Mouse (Mus musculus) heart, embryonic 14.5 days (tissue): ENCODE data around the gene Ttll6. TPM values are rescaled to one million over a fixed set of nuclear protein-coding genes. Genes with fewer than 3 reads are reported as not detected.
"Not testable (repeated sequence)": the region's sequence is repeated elsewhere in the genome, so short reads cannot be mapped to it uniquely, and the experiment has no call there.

Experiments
- ATAC-seq: fragments of 200-750 bp; cut with Nextera tagmentation; 2 replicates; pipeline ENCODE4 v1.8.0; 2017; ENCODE audit warnings: low read depth, moderate TSS enrichment; ENCODE audit not compliant: insufficient number of reproducible peaks, insufficient read depth, low FRiP score
- H3K27ac ChIP-seq, 2 experiments: fragments of 200-500 bp in 1 of 2; fragments of 300-500 bp in 1 of 2; sonication (generic) in 1 of 2; replicated peaks in 1 of 2; 2 replicates each; pipeline ENCODE4 v1.5.1; 2012 to 2014; ENCODE audit warnings: low read depth in 2 of 2, low read length in 2 of 2, control low read depth in 1 of 2, mild to moderate bottlenecking in 1 of 2, mixed read lengths in 1 of 2; ENCODE audit not compliant: control insufficient read depth in 1 of 2, insufficient read depth in 1 of 2
- H3K27me3 ChIP-seq: fragments of 300-500 bp; sonication (generic); 2 replicates; pipeline ENCODE4 v1.6.1; 2014; ENCODE audit warnings: mild to moderate bottlenecking, low read length, control low read depth; ENCODE audit not compliant: control insufficient read depth, insufficient read depth
- H3K36me3 ChIP-seq: fragments of 300-500 bp; sonication (generic); 2 replicates; pipeline ENCODE4 v1.6.1; 2014; ENCODE audit warnings: mild to moderate bottlenecking, control low read depth, low read length, mixed read lengths; ENCODE audit not compliant: control insufficient read depth, insufficient read depth
- H3K4me1 ChIP-seq, 2 experiments: fragments of 200-500 bp in 1 of 2; fragments of 300-500 bp in 1 of 2; sonication (generic) in 1 of 2; 2 replicates each; pipeline ENCODE4 v1.6.1; 2012 to 2014; ENCODE audit warnings: low read length in 2 of 2, control low read depth in 1 of 2, mixed read lengths in 1 of 2; ENCODE audit not compliant: control insufficient read depth in 2 of 2, insufficient read depth in 2 of 2
- H3K4me2 ChIP-seq: fragments of 300-500 bp; sonication (generic); 2 replicates; pipeline ENCODE4 v1.6.1; 2014; ENCODE audit warnings: mild to moderate bottlenecking, low read length
- H3K4me3 ChIP-seq, 2 experiments: fragments of 200-500 bp in 1 of 2; fragments of 300-500 bp in 1 of 2; sonication (generic) in 1 of 2; 2 replicates each; pipeline ENCODE4 v1.5.1; 2012 to 2014; ENCODE audit warnings: low read length in 2 of 2, mild to moderate bottlenecking in 2 of 2, control low read depth in 1 of 2, low read depth in 1 of 2, moderate library complexity in 1 of 2; ENCODE audit not compliant: control insufficient read depth in 1 of 2, insufficient read depth in 1 of 2
- H3K9ac ChIP-seq: fragments of 300-500 bp; sonication (generic); 2 replicates; pipeline ENCODE4 v1.6.1; 2014; ENCODE audit warnings: mild to moderate bottlenecking, low read length
- H3K9me3 ChIP-seq: fragments of 300-500 bp; sonication (generic); 2 replicates; pipeline ENCODE4 v1.6.1; 2016; ENCODE audit warnings: low read length, control low read depth; ENCODE audit not compliant: control insufficient read depth
- WGBS: fragments of 180-500 bp; shearing (Covaris S2); extraction: QIAGEN DNeasy Blood & Tissue Kit; methylation state at CpG from one replicate; pipeline ENCODE4 v1.1.7; 2014; 5-methylcytosine and 5-hydroxymethylcytosine counted together
- polyA plus RNA-seq: library from polyadenylated mRNA; unstranded; fragments of >200 nt; fragmentation: Nextera tagmentation; extraction: Ambion mirVana; gene quantifications from 2 replicates; pipeline ENCODE4 v1.2.1, GENCODE M21; 2014

Ttll6 gene
- not detected in 2 replicates for polyA plus RNA-seq

DNA sequence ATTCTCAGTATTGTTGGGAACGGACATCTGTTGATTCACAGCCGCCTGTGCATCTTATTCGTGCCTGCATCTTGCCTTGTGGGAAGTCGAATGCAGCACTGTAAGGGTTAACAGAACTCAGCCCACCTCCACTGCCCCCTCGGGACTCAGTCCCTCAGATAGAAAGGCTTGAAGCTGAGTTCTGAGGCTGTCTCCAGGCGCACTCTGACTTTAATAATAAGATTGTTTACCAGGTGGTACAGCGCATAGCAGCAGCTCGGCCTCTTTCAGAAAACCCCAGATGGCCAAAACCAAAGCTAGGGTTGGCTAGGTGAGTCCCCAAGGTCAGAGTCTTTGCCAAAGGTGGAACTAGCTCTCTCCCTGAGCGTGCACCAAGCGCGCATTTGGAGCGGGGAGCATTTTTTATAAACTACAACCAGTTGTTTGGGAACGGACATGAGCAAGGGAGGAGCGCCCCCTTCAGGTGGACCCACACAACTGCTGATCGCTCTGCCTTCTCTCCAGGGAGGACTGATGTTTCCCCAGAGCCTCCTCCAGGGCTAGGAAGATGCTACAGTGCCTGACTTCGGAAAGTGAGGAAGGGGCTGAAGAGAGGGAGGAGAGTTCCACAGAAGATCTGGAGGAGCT is at the start of gene Ttll6:
Gene Ttll6, plus strand, starts transcription at position 548 of the 627 bp plus-strand sequence.
- Histone ChIP-seq H3K27me3 (peaks cover 33% of the 10 kb centered on the region), H3K9me3 (no peaks in the 10 kb centered on the region), H3K36me3 (no peaks in the 10 kb centered on the region), H3K27ac (no peak within 1 kb of the TSS), H3K4me2 (peak within 1 kb of the TSS; percentile 44), H3K9ac (no peak within 1 kb of the TSS), H3K4me3 (peak within 1 kb of the TSS in 1 of 2 experiments; percentile 4; a peak in 1 of 4 replicates), H3K4me1 (peaks cover 0 to 2% of the 10 kb centered on the region in 2 experiments; a peak in 1 of 4 replicates)
- WGBS, result 18% methylated on average over 16 of the region's 16 CpGs
- ATAC-seq, result no peak

DNA sequence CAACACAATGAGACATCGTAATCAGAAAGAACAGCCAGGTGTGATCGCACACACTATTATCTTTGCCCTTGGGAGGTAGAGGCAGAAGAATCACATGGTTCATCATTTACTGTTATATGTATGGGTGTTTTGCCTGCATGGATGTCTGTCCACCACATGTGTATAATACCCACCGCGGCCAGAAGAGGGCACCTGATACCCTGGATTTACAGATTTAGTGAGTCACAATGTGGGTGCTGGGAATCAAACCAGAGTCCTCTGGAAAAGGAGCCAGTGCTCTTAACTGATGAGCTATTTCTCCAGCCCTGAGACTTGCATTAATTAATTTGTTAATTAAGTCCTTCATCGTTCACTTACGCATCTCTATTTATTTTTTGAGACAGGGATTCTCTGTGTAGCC is 45.6 kb upstream of the Ttll6 start:
- WGBS, result 83% methylated on average over 6 of the region's 6 CpGs
- no peak for ATAC-seq
- Histone ChIP-seq H3K27me3 (no peaks in the 10 kb centered on the region), H3K36me3 (no peaks in the 10 kb centered on the region), H3K4me3 (no peak overlapping the region), H3K4me1 (peaks cover 0 to 5% of the 10 kb centered on the region in 2 experiments; a peak in 1 of 4 replicates), H3K27ac (no peak overlapping the region), H3K4me2 (no peak overlapping the region), H3K9ac (no peak overlapping the region), H3K9me3 (no peaks in the 10 kb centered on the region)

DNA sequence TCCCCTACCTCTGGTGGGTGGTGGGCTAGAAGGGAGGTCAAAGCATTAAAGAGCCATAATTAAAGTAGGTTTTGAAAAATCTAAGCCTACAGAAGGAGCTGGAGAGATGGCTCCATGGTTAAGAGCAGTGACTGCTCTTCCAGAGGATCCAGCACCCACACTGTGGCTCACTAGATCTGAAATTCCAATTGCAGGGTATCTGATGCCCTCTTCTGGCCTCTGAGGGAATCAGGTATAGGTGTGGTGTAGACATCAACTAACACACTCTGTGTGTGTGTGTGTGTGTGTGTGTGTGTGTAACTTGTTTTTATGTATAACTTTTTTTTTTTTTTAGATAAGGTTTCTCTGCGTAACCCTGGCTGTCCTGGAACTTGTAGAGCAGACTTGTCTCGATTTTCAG is 42.5 kb upstream of the Ttll6 start:
- H3K4me2 ChIP-seq, result no peak overlapping the region
- no peaks in the 10 kb centered on the region for H3K27me3 ChIP-seq
- H3K9me3 ChIP-seq, result no peaks in the 10 kb centered on the region
- no peak overlapping the region for H3K9ac ChIP-seq
- H3K27ac ChIP-seq, result no peak overlapping the region
- WGBS, result 61% methylated on average over 2 of the region's 2 CpGs
- no peak overlapping the region for H3K4me3 ChIP-seq
- no peak for ATAC-seq
- H3K4me1 ChIP-seq, result peaks cover 0 to 10% of the 10 kb centered on the region in 2 experiments; a peak in 1 of 4 replicates
- no peaks in the 10 kb centered on the region for H3K36me3 ChIP-seq

DNA sequence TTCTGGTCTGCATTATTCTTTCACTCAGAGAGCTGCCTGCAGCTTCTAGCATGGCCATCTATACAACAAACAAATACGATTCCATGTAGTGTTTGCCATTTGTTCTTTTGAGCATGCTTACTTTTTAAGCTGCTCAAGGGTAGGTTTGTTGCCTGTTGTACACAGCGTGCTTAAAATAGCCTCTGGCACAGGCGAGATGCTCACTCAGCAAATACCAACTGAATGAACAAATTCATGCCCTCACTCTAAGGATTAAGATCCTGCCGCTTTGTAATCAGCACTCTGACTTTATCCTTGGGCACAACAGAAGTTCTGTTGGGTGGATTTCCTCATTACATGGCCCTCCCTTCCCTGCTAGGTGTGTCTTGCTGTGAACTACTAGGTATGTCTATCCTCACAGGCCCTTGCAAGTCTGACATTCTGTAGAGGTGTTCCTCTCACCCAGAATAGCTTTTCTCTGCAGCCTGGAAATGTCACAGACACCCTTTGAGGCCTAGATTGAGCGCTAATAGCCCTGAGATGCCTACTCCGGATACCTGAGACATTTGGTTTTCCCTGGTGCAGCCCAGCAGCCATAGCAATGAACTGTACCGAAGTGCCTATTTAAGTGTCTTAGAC is 40.8 kb upstream of the Ttll6 start:
- no peaks in the 10 kb centered on the region for H3K27me3 ChIP-seq
- ATAC-seq, result peak; percentile 64; the same call in 1 of the 2 replicates
- 20% methylated on average over 7 of the region's 7 CpGs for WGBS
- peak overlapping the region; percentile 34 for H3K4me2 ChIP-seq
- H3K27ac ChIP-seq, result peak overlapping the region; percentile 68 to 78
- no peaks in the 10 kb centered on the region for H3K9me3 ChIP-seq
- no peak overlapping the region for H3K4me3 ChIP-seq
- peaks cover 0 to 12% of the 10 kb centered on the region in 2 experiments; a peak in 1 of 4 replicates for H3K4me1 ChIP-seq
- no peaks in the 10 kb centered on the region for H3K36me3 ChIP-seq
- H3K9ac ChIP-seq, result peak overlapping the region; percentile 34; the same call in 1 of the 2 replicates

DNA sequence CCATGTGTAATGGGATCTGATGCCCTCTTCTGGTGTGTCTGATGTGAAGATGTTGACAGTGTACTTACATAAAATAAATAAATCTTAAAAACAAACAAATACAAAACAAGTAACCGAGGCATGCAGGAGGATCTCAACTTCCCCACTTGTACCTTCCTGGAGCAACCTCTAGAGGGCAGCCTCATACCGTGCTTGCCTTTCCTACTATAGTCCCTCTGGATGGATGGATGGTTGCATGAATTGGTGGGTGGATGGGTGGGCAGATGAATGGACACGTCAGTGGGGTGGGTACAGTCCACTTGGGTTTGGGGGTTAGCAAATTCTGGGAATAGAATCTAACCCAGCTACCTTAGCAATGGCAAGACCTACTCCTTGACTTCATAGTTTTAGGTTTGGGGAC is 40.2 kb upstream of the Ttll6 start:
- WGBS, result 17% methylated on average over 3 of the region's 3 CpGs
- Histone ChIP-seq H3K4me1 (peaks cover 0 to 12% of the 10 kb centered on the region in 2 experiments; a peak in 1 of 4 replicates), H3K9me3 (no peaks in the 10 kb centered on the region), H3K36me3 (no peaks in the 10 kb centered on the region), H3K9ac (no peak overlapping the region), H3K4me3 (no peak overlapping the region), H3K27ac (peak overlapping the region; percentile 68 to 78; a peak in 3 of 4 replicates), H3K27me3 (no peaks in the 10 kb centered on the region), H3K4me2 (peak overlapping the region; percentile 34; the same call in 1 of the 2 replicates)
- ATAC-seq, result no peak

DNA sequence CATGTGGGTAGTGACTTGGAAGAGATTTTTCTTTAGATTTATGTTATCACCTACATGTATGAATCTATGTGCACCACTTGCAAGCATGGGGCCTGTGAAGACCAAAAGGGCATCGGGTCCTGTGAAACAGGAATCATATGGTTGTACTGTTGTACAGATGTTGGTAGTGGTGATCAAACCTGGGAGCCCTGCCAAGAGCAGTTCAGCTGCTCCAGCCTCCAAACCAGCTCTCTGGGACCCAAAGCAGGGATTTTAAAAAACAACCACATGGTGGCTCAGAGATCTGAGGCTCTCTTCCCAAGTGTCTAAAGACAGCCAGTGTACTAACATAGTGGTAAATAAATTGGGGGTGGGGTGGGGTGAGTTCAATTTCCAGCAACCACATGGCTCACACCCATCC is 25.2 kb upstream of the Ttll6 start:
- Histone ChIP-seq H3K9ac (no peak overlapping the region), H3K27me3 (peaks cover 3% of the 10 kb centered on the region; the same call in 1 of the 2 replicates), H3K4me1 (no peaks in the 10 kb centered on the region), H3K9me3 (no peaks in the 10 kb centered on the region), H3K36me3 (no peaks in the 10 kb centered on the region), H3K27ac (no peak overlapping the region), H3K4me3 (no peak overlapping the region), H3K4me2 (no peak overlapping the region)
- 58% methylated on average over 1 of the region's 1 CpGs for WGBS
- ATAC-seq, result no peak

DNA sequence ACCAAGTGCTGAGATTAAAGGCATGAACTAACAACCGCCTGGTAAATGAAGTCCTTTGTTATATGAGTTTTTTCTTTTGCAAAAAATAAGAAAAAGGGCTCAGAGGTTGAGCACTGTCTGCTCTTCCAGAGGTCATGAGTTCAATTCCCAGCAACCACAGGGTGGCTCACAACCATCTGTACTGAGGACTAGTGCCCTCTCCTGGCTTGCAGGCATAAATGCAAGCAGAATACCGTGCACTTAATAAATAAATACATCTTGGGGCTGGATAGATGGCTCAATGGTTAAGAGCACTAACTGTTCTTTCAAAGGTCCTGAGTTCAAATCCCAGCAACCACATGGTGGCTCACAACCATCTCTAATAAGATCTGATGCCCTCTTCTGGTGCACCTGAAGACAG is 22.6 kb upstream of the Ttll6 start:
- not testable (repeated sequence) for ATAC-seq, H3K4me2 ChIP-seq, H3K9me3 ChIP-seq, H3K9ac ChIP-seq, H3K36me3 ChIP-seq, H3K27me3 ChIP-seq, H3K27ac ChIP-seq, H3K4me3 ChIP-seq, H3K4me1 ChIP-seq
- WGBS, result 62% methylated on average over 2 of the region's 2 CpGs
